Mouse (Mus musculus): ENCODE measurements around the gene Tcf7l1.

Gene Tcf7l1

GRCm38 (mm10) chr6:72583211-72583839 is 205.7 kb downstream of the Tcf7l1 start:
- DNase-seq, result no peak

DNA sequence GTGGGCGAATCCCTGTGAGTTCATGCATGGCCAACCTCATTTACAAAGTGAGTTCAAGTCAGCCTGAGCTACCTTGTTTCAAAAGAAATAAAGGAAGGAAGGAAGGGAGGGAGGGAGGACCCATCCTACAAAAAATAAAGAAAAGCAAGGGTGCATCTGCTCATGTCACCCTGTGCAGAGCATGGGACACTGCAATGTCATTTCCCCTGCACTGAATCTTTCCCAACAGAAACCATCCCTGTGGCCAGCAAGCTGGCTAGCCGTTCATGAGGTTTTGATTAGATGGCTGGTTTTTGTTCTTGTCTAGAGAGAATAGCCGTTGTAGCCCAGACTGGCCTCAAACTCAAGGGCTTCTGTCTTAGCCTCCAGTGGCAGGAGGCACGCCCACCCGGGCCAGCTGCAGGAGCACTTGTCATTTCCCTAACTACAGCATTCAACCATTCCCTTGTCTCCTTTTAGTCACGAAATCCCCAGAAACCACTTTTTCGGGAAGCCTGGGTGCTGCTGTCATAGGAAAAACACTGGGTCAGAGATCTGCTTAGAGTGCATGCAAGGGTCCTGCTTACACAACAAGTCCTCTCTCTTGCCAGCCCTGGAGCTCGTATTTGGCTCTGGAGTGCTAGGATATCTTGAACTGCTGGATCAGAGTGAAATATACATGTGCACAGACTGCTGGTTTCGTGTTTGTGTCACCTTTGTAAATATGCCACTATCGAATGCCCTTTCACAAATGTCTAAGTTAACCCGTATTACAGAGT is 207.2 kb downstream of the Tcf7l1 start:
- DNase-seq, result no peak

Measured in kidney, adult 18-20 months (tissue).